Mouse (Mus musculus): ENCODE data around the gene Rpia. TPM values are rescaled to one million over a fixed set of nuclear protein-coding genes. Genes with fewer than 3 reads are reported as not detected.

Gene Rpia
- polyA plus RNA-seq, 1 experiment from 2014 or later = 5.1 TPM

DNA sequence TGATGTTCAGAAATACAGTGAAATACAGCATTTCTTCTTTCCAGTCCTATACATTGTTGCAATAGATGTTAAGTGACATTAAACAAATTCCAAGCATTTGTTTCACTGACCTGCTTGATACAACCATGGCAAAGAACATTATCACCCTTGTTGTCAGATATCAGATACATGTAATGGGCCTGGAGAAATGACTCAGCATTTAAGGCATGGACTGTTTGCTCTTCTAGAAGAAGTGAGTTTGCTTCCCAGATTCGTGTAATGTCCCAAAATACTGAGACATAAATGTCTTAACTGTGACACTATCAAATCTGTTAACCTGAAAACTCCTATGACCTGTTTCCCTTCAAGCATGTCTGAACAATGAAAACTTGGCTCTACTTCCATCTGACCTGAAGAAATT lies 52.6 kb downstream of the Rpia start:
- Histone ChIP-seq H3K9ac (no peak overlapping the region), H3K9me3 (no peaks in the 10 kb centered on the region), H3K27me3 (no peaks in the 10 kb centered on the region), H3K36me3 (replicated peaks) (no peaks in the 10 kb centered on the region), H3K27ac (no peak overlapping the region), H3K4me2 (no peak overlapping the region), H3K4me1 (no peaks in the 10 kb centered on the region), H3K4me3 (replicated peaks) (no peak overlapping the region)
- no peak for ATAC-seq (ENCODE audit: low FRiP score)
- 73% methylated on average over 1 of the region's 1 CpGs for WGBS

DNA sequence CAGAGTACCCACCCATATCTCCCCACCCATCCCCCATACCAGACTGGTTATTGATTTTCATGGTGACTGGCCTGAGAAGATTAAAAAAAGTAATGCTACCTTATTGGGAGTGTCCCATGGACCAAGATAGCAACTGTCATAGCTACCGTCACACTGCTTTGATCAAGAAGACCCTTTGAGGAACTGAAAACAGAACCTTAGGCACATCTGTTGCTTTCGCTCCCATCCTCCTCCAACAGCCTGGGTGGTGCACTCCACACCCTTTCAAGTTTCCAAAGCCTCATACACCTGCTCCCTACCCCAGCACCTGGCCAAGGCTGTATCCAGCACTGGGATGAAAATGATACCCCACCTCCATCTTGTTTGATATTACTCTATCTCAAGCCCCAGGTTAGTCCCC lies 56.5 kb downstream of the Rpia start:
- Histone ChIP-seq H3K27me3 (no peaks in the 10 kb centered on the region), H3K27ac (no peak overlapping the region), H3K4me3 (replicated peaks) (no peak overlapping the region), H3K9me3 (no peaks in the 10 kb centered on the region), H3K4me1 (no peaks in the 10 kb centered on the region), H3K36me3 (replicated peaks) (no peaks in the 10 kb centered on the region), H3K9ac (no peak overlapping the region), H3K4me2 (no peak overlapping the region)
- 97% methylated on average over 2 of the region's 2 CpGs for WGBS
- no peak for ATAC-seq (ENCODE audit: low FRiP score)

DNA sequence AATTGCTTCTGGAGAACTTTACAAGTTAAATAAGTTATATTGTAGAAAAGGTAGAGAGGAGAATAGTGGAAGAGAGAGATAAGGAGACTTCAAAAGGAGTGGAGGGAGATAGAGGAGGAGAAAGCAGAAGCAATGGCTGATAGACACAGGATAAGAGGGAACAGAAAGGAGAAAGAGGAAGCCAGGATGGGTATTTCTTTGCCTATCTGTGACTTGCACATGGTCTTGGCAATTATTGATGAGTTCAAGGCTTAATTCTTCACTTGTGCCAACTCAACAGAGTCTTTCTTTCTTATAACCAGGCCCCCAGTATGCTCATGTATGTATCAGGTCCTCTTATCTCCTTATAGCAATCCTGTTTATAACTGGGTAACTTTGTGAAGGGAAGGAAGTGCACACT lies 61.2 kb downstream of the Rpia start:
- Histone ChIP-seq H3K9ac (no peak overlapping the region), H3K36me3 (replicated peaks) (no peaks in the 10 kb centered on the region), H3K27me3 (no peaks in the 10 kb centered on the region), H3K4me3 (replicated peaks) (no peak overlapping the region), H3K4me2 (no peak overlapping the region), H3K4me1 (no peaks in the 10 kb centered on the region), H3K27ac (no peak overlapping the region), H3K9me3 (no peaks in the 10 kb centered on the region)
- ATAC-seq (ENCODE audit: low FRiP score) = no peak

DNA sequence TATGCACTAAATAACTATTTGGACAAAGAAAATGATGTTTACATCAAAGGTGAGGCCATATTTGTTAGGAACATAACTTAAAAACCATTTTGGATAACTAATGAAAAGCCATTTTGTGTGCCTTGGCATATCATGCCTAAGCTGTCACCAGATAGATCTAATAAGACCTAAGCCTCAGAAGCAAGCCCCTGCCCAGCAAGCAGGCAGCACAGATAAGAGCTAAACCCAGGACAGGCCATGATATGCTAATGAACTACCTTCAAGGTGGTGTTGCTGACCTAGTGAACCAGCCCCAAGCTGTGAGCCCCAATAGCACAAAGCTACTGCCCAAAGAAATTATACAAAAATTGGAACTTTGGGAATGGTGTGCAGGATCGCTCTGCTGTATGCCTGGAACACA lies 62.9 kb downstream of the Rpia start:
- Histone ChIP-seq H3K9me3 (no peaks in the 10 kb centered on the region), H3K4me2 (no peak overlapping the region), H3K27me3 (no peaks in the 10 kb centered on the region), H3K9ac (no peak overlapping the region), H3K36me3 (replicated peaks) (no peaks in the 10 kb centered on the region), H3K4me3 (replicated peaks) (no peak overlapping the region), H3K27ac (no peak overlapping the region), H3K4me1 (no peaks in the 10 kb centered on the region)
- ATAC-seq (ENCODE audit: low FRiP score) = no peak
- 82% methylated on average over 1 of the region's 1 CpGs for WGBS

DNA sequence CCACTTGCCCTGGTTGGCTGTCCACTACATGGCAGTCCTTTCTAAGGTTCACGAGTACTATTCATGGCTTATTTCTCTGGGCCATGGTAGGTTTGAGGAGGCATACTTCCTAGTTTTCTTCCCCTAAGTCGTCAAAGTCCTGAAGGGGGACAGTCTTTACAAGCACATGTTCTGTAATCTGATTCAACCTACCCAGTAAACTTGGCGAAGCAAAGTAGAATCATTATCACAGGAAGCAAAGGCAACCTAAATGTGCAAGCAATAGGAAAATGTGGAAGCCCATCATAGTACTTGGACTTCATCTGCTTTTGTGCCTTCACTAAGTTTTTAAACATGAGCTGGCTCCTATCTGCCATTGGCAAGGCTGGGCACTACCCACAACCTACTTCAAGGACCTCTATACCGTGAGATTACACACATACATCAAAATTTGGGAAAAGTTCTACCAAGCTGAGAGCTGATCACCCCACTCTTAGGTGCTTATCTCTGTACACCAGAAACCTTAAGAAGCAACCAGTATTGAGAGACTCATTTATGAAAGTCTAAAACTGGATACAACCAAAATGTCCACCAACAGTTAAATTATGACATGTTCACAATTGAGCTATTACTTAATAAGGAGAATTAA lies 64.8 kb downstream of the Rpia start:
- whole genome bisulfite sequencing = 79% methylated on average over 4 of the region's 4 CpGs
- Histone ChIP-seq H3K27ac (no peak overlapping the region), H3K9me3 (no peaks in the 10 kb centered on the region), H3K9ac (no peak overlapping the region), H3K4me1 (no peaks in the 10 kb centered on the region), H3K27me3 (no peaks in the 10 kb centered on the region), H3K4me3 (replicated peaks) (no peak overlapping the region), H3K36me3 (replicated peaks) (no peaks in the 10 kb centered on the region), H3K4me2 (no peak overlapping the region)
- no peak for ATAC-seq (ENCODE audit: low FRiP score)

DNA sequence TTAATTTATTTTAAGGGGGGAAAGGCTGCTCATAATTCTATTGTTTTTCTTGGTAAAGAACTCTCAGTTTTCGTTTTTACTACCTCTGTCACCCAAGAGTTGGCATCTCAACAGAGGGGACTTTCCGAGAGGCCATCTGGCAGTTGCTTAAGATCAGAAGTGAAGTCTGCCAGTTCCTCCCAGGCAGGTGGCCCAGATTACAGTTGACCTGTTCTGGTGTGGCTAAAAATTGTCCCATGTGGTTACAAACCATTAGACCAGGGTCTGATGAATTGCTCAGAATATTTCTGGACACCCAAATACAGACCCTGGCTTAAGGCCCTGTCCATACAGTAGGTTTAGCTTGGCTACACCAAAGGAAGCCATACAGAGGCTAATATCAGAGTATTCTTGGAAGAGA lies 66.4 kb downstream of the Rpia start:
- Histone ChIP-seq H3K4me1 (no peaks in the 10 kb centered on the region), H3K4me2 (no peak overlapping the region), H3K4me3 (replicated peaks) (no peak overlapping the region), H3K36me3 (replicated peaks) (no peaks in the 10 kb centered on the region), H3K9me3 (no peaks in the 10 kb centered on the region), H3K27me3 (no peaks in the 10 kb centered on the region), H3K9ac (no peak overlapping the region), H3K27ac (no peak overlapping the region)
- 66% methylated on average over 2 of the region's 2 CpGs for WGBS
- ATAC-seq (ENCODE audit: low FRiP score) = no peak

DNA sequence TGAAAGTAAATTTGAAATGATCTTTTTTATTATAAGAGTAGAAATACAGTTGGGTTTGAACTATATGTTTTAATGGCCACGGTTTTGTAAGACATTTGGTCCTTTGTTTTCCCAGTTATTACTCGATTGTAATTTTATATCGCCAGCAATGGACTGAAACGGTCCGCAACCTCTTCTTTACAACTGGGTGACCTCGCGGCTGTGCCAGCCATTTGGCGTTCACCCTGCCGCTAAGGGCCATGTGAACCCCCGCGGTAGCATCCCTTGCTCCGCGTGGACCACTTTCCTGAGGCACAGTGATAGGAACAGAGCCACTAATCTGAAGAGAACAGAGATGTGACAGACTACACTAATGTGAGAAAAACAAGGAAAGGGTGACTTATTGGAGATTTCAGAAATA lies 67.3 kb downstream of the Rpia start:
- H3K4me2 ChIP-seq = no peak overlapping the region
- H3K9me3 ChIP-seq = no peaks in the 10 kb centered on the region
- H3K27me3 ChIP-seq = no peaks in the 10 kb centered on the region
- no peak for ATAC-seq (ENCODE audit: low FRiP score)
- no peak overlapping the region for H3K27ac ChIP-seq
- no peaks in the 10 kb centered on the region for H3K4me1 ChIP-seq
- H3K4me3 ChIP-seq (replicated peaks) = no peak overlapping the region
- no peak overlapping the region for H3K9ac ChIP-seq
- H3K36me3 ChIP-seq (replicated peaks) = no peaks in the 10 kb centered on the region
- WGBS = 93% methylated on average over 13 of the region's 13 CpGs

DNA sequence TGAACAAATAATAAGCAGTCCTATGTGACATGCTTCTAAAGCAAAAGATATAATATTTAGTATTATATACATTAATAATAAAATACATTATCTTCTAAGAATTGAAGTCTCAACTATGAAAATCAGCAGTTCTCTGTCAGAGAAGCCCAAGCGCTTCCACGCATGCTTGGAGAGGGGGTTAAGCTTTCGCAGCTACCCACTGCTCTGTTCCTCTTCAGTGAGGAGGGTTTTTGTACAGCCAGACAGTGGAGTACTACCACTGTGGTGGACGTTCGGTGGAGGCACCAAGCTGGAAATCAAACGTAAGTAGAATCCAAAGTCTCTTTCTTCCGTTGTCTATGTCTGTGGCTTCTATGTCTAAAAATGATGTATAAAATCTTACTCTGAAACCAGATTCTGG lies 69.7 kb downstream of the Rpia start:
- no peaks in the 10 kb centered on the region for H3K4me1 ChIP-seq
- H3K36me3 ChIP-seq (replicated peaks) = no peaks in the 10 kb centered on the region
- H3K9ac ChIP-seq = no peak overlapping the region
- no peak overlapping the region for H3K27ac ChIP-seq
- H3K4me3 ChIP-seq (replicated peaks) = no peak overlapping the region
- H3K4me2 ChIP-seq = no peak overlapping the region
- 92% methylated on average over 7 of the region's 7 CpGs for WGBS
- no peaks in the 10 kb centered on the region for H3K9me3 ChIP-seq
- no peak for ATAC-seq (ENCODE audit: low FRiP score)
- H3K27me3 ChIP-seq = no peaks in the 10 kb centered on the region

DNA sequence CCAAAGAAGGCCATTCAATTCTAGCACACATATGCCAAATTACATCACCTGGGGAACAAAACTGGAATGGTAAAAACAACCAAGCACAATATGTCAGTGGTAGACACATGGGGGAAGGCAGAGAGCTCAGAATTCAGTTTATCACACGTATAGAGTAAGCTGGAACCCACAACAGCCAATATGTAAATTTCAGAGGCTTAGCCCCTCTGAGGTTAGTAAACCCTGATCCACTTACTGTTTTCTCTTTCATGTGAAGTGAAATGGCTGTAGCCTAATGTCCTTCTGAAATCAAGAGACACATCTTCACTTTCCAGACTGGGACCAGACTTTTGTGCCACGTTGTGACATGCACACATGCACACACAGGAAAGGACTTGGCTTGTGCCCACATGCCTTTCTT lies 73.3 kb downstream of the Rpia start:
- Histone ChIP-seq H3K4me3 (replicated peaks) (no peak overlapping the region), H3K27ac (no peak overlapping the region), H3K9me3 (no peaks in the 10 kb centered on the region), H3K27me3 (no peaks in the 10 kb centered on the region), H3K36me3 (replicated peaks) (no peaks in the 10 kb centered on the region), H3K9ac (no peak overlapping the region), H3K4me1 (no peaks in the 10 kb centered on the region), H3K4me2 (no peak overlapping the region)
- WGBS = 65% methylated on average over 2 of the region's 2 CpGs
- ATAC-seq (ENCODE audit: low FRiP score) = no peak

DNA sequence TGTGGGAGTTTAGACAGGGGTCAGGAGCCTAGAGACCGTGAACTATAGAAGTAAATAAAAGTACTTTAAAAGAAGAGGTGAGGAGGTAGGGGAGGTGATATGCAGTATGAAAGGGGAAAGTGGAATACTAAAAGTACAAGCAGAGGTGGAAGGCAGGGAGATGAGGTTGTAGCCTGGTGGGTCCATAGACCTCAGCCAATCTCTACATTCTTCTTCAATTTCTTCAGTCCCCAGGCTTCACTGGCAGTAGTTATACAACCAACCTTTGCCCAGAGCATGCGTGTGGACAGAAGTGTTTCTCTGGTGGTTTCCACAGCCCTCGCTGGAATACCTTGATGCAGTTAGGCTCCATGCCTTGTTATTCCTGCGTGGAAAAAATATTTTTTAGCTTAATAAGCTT lies 73.9 kb downstream of the Rpia start:
- no peak overlapping the region for H3K4me3 ChIP-seq (replicated peaks)
- no peak overlapping the region for H3K27ac ChIP-seq
- H3K4me1 ChIP-seq = no peaks in the 10 kb centered on the region
- 90% methylated on average over 4 of the region's 4 CpGs for WGBS
- no peaks in the 10 kb centered on the region for H3K36me3 ChIP-seq (replicated peaks)
- no peaks in the 10 kb centered on the region for H3K9me3 ChIP-seq
- ATAC-seq (ENCODE audit: low FRiP score) = no peak
- H3K27me3 ChIP-seq = no peaks in the 10 kb centered on the region
- no peak overlapping the region for H3K9ac ChIP-seq
- H3K4me2 ChIP-seq = no peak overlapping the region

DNA sequence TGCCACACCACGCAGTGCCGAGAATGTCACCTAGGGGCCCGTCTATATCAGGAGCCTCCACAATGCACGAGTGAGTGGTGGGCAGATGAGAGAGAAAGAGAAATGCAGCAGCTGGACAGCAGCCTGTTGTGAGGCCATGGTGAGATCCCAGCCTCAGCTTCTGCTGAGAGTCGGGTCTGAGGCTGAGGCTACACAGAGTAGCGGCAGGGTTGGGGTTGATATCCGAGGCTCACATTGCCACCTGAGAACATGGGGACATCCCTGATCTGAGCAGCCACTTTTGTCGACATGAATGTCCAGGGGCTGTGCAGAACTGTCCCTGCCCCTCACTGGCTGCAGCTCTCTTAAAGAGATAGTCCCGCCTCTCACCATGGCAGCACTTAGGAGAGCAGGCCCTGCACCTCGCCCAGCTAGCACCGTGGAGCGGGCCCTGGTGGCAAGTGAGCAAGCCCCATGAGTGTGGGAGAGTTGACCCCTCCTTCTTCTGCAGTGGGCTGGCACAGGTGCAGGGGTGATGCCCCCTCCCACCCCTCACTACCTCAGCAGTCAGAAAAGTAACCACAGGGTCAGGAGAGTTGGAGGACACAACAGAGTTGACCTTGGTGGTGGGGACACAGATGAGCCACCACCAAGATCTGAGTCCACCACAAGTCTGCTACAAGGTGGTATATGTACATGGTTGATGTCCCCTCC lies 75.2 kb downstream of the Rpia start:
- no peaks in the 10 kb centered on the region for H3K9me3 ChIP-seq
- 78% methylated on average over 12 of the region's 12 CpGs for WGBS
- H3K27me3 ChIP-seq = no peaks in the 10 kb centered on the region
- H3K4me2 ChIP-seq = no peak overlapping the region
- H3K9ac ChIP-seq = no peak overlapping the region
- no peaks in the 10 kb centered on the region for H3K4me1 ChIP-seq
- H3K36me3 ChIP-seq (replicated peaks) = no peaks in the 10 kb centered on the region
- H3K4me3 ChIP-seq (replicated peaks) = no peak overlapping the region
- H3K27ac ChIP-seq = no peak overlapping the region
- peak; percentile 27; the same call in 1 of the 2 replicates for ATAC-seq (ENCODE audit: low FRiP score)

Data from forebrain, embryonic 12.5 days (tissue).